Mouse (Mus musculus) G1E (cell line): ENCODE results near the gene Ogfod2. TPM values are rescaled to one million over a fixed set of nuclear protein-coding genes. Genes with fewer than 3 reads are reported as not detected.
A peak's percentile ranks its signal among the peaks of the same experiment; 100 is the strongest.

Source experiments
- ATAC-seq: 2 replicates; pipeline ENCODE4 v1.8.0; 2016; ENCODE audit warnings: mild to moderate bottlenecking; ENCODE audit not compliant: insufficient number of reproducible peaks, poor library complexity, low FRiP score, severe bottlenecking; ENCODE audit errors: extremely low read depth
- DNase-seq: peaks from one replicate; pipeline ENCODE4 v3.0.0; 2012; ENCODE audit warnings: low spot score
- H3K27me3 ChIP-seq: 2 replicates; pipeline ENCODE4 v1.6.1; 2012; ENCODE audit warnings: mild to moderate bottlenecking, low read length, inconsistent platforms; ENCODE audit not compliant: insufficient read depth
- H3K36me3 ChIP-seq: replicated peaks from 2 replicates; pipeline ENCODE3; 2012; ENCODE audit warnings: mild to moderate bottlenecking, inconsistent platforms
- H3K4me1 ChIP-seq: 2 replicates; pipeline ENCODE4 v1.6.1; 2012; ENCODE audit warnings: low read depth, low read length, inconsistent platforms, mixed read lengths; ENCODE audit not compliant: insufficient read depth
- H3K4me3 ChIP-seq: 2 replicates; pipeline ENCODE4 v1.5.1; 2012; ENCODE audit warnings: low read depth, mild to moderate bottlenecking, inconsistent platforms, low read length, moderate library complexity, mixed read lengths
- H3K9me3 ChIP-seq: replicated peaks from 2 replicates; pipeline ENCODE4 v1.6.1; 2012; ENCODE audit warnings: inconsistent platforms
- CTCF ChIP-seq: IDR thresholded peaks from 2 replicates; pipeline ENCODE4 v1.5.1; 2012; ENCODE audit warnings: low read depth, low read length, inconsistent platforms, mixed read lengths
- GATA1 ChIP-seq: IDR thresholded peaks from 2 replicates; pipeline ENCODE4 v1.6.1; 2012; ENCODE audit warnings: borderline replicate concordance, low read length, inconsistent platforms, mixed read lengths
- GATA2 ChIP-seq: IDR thresholded peaks from 2 replicates; pipeline ENCODE4 v1.6.1; 2012; ENCODE audit warnings: low read depth, low read length, inconsistent platforms, borderline replicate concordance
- POLR2AphosphoS5 ChIP-seq: IDR thresholded peaks from 2 replicates; pipeline ENCODE4 v1.6.1; 2012; ENCODE audit warnings: low read depth, low read length, inconsistent platforms; ENCODE audit not compliant: insufficient replicate concordance
- TAL1 ChIP-seq: conservative IDR thresholded peaks from 2 replicates; pipeline ENCODE4 v1.6.1; 2012; ENCODE audit warnings: low read depth, low read length, inconsistent platforms, mixed read lengths
- polyA plus RNA-seq: library from polyadenylated mRNA; stranded (reverse); fragments of >175 nt; gene quantifications from 2 replicates; pipeline ENCODE4 v1.2.3, GENCODE M21; 2012
- total RNA-seq, 2 experiments: library from RNA; stranded (forward) in 1 of 2; stranded (reverse) in 1 of 2; fragments of 200-1000 nt in 1 of 2; fragments of >200 nt in 1 of 2; fragmentation: Nextera tagmentation in 1 of 2; gene quantifications; 2 replicates each; pipeline ENCODE4 v1.2.3; 2014 to 2017

The Ogfod2 gene
- total and polyA plus RNA-seq, 3 experiments: 14.9 to 60.2 (median 28.1) TPM

DNA sequence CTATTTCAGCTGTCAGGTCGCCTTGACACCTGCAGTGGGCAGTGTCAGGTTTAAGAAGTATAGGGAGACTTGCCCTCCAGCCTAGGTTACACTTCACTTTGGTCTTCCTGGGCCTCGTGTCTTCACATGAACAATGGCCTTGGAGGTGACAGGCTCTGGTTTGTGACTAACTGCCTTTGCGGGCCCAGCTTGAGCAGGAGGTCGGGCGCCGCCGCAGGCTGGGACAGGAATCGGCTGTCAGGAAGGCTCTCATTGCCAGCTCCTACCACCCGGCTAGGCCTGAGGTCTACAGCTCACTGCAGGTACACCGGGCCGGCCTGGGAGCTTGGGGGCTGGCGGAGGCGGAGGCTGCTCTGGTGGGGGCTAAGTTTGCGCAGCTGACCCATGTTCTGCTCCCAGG, 933 bp downstream of the Ogfod2 start:
- 0 out of 2 replicates have a peak, but pooled peaks have one; percentile 32 for ATAC-seq
- peak overlapping the region; percentile 91 for H3K4me3 ChIP-seq
- peak; percentile 85 for DNase-seq
- peaks cover 43% of the 10 kb centered on the region for H3K36me3 ChIP-seq
- peaks cover 59% of the 10 kb centered on the region for H3K4me1 ChIP-seq
- H3K27me3 ChIP-seq: no peaks in the 10 kb centered on the region
- TF ChIP-seq TAL1: no peak
- no peak for TF ChIP-seq GATA2
- TF ChIP-seq CTCF: peak; percentile 17; the same call in 1 of the 2 replicates
- TF ChIP-seq POLR2AphosphoS5: no peak
- TF ChIP-seq GATA1: no peak
- peaks cover 4% of the 10 kb centered on the region; the same call in 1 of the 2 replicates for H3K9me3 ChIP-seq

- H3K27me3 ChIP-seq: no peaks in the 10 kb centered on the region
- H3K4me3 ChIP-seq: no peak overlapping the region
- TF ChIP-seq CTCF (no peak), TAL1 (no peak), GATA1 (no peak), GATA2 (no peak), POLR2AphosphoS5 (no peak)
- DNase-seq (no peak), ATAC-seq (no peak)
- peaks cover 57% of the 10 kb centered on the region for H3K36me3 ChIP-seq
- H3K9me3 ChIP-seq: peaks cover 4% of the 10 kb centered on the region; the same call in 1 of the 2 replicates
- peaks cover 73% of the 10 kb centered on the region for H3K4me1 ChIP-seq
These were observed 2.4 kb downstream of the Ogfod2 start for GRCm38 (mm10) chr5:124114276-124115025.

- Histone ChIP-seq H3K4me1 (peaks cover 81% of the 10 kb centered on the region), H3K36me3 (peaks cover 68% of the 10 kb centered on the region), H3K27me3 (no peaks in the 10 kb centered on the region), H3K4me3 (peak overlapping the region; percentile 89), H3K9me3 (peaks cover 4% of the 10 kb centered on the region; the same call in 1 of the 2 replicates)
- ATAC-seq: no peak
- DNase-seq: no peak
- TF ChIP-seq GATA1 (no peak), GATA2 (no peak), POLR2AphosphoS5 (no peak), CTCF (no peak), TAL1 (no peak)
These were observed 3.4 kb downstream of the Ogfod2 start for GRCm38 (mm10) chr5:124115531-124115930.

DNA sequence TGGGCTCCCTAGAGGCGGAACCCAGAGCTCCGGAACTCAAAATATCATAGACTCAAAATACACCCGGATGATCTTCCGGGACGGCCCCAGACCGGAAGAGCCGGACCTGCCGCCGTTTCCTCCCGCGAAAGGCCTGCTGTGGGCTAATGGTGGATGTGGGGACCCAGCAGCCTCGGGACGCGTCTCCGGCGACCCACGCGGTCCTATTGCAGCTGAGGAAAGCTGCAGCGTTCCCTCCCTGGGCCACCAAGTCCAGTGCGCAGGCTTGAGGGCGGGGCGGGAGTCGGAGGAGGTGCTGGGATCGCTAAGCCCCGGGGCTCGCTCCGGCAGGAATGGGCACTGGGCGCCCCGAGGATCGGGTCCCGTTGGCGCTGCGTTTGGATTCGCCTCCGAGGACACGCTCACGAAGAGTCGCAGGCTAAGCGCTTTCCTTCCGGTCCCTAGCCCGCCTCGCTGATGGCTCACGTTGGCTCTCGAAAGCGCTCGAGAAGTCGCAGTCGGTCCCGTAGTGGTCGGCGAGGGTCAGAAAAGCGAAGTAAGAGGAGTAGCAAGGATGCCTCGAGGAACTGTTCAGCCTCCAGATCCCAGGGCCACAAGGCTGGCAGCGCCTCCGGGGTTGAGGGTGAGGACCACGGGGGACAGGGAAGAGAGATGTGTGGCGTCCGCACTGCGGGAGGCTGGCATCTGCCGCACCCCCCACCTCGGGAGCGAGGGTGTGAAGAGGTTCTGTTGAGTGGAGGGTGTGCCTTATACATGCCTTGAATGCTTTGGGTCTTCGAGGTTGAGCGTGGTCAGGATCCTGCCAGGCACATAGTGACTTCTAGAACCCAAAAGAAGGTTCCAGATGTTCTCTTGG, 4.1 kb downstream of the Ogfod2 start, which contains the start of gene Arl6ip4:
Gene Arl6ip4 (plus strand): TSS at position 100 of the 856 bp plus-strand sequence.
- peaks cover 77% of the 10 kb centered on the region for H3K4me1 ChIP-seq
- peaks cover 75% of the 10 kb centered on the region for H3K36me3 ChIP-seq
- DNase-seq: peak; percentile 85
- peak within 1 kb of the TSS; percentile 89 for H3K4me3 ChIP-seq
- no peaks in the 10 kb centered on the region for H3K9me3 ChIP-seq
- 0 out of 2 replicates have a peak, but pooled peaks have one; percentile 31 for ATAC-seq
- H3K27me3 ChIP-seq: no peaks in the 10 kb centered on the region
- TF ChIP-seq POLR2AphosphoS5: no peak
- no peak for TF ChIP-seq GATA2

DNA sequence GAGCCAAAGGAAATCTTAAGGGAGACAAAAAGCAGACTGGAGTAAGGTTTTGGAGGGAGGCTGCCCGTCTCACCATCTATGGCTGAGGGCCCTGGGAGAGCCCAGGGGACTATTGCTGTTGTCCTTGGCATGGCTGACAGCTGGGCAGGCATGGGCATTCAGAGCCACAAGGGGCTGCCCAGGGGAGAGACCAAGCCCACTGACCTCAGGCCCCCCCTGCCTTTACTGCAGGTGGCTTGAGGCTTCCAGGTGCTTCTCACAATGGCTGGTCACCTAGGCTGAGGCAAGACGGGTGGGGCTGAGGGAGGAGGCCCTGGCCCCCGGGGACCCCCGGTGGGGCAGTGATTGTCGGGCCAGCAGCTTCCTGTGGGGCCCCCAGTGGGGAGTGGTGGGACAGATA, 7.1 kb downstream of the Ogfod2 start:
- peaks cover 92% of the 10 kb centered on the region for H3K36me3 ChIP-seq
- no peaks in the 10 kb centered on the region for H3K9me3 ChIP-seq
- H3K4me1 ChIP-seq: peaks cover 55% of the 10 kb centered on the region
- ATAC-seq: no peak
- H3K27me3 ChIP-seq: no peaks in the 10 kb centered on the region
- DNase-seq: no peak
- no peak overlapping the region for H3K4me3 ChIP-seq
- no peak for TF ChIP-seq GATA1
- TF ChIP-seq TAL1: no peak
- TF ChIP-seq CTCF: no peak
- no peak for TF ChIP-seq POLR2AphosphoS5
- no peak for TF ChIP-seq GATA2

GRCm38 (mm10) chr5:124122357-124122756, 10.3 kb downstream of the Ogfod2 start:
- H3K4me1 ChIP-seq: peaks cover 29% of the 10 kb centered on the region
- H3K36me3 ChIP-seq: peaks cover 100% of the 10 kb centered on the region
- ATAC-seq: no peak
- TF ChIP-seq GATA1 (no peak), CTCF (no peak), POLR2AphosphoS5 (no peak), TAL1 (no peak), GATA2 (no peak)
- no peak for DNase-seq
- no peaks in the 10 kb centered on the region for H3K27me3 ChIP-seq
- no peaks in the 10 kb centered on the region for H3K9me3 ChIP-seq
- H3K4me3 ChIP-seq: no peak overlapping the region
